Mouse (Mus musculus): Measurements from ENCODE around the gene Mboat7. TPM values are rescaled to one million over a fixed set of nuclear protein-coding genes. Genes with fewer than 3 reads are reported as not detected.
A peak's percentile ranks its signal among the peaks of the same experiment; 100 is the strongest.

Mboat7 gene
- total RNA-seq, 2 experiments from 2014 or later = 121 to 124 TPM

GRCm38 (mm10) chr7:3644672-3645487 lies 48.4 kb downstream of the Mboat7 start, which contains the start of gene Cnot3:
Gene Cnot3, plus strand, starts transcription at chr7:3645268.
- peak; percentile 98 to 100 for DNase-seq (ENCODE audit: low spot score in 2 of 2)

DNA sequence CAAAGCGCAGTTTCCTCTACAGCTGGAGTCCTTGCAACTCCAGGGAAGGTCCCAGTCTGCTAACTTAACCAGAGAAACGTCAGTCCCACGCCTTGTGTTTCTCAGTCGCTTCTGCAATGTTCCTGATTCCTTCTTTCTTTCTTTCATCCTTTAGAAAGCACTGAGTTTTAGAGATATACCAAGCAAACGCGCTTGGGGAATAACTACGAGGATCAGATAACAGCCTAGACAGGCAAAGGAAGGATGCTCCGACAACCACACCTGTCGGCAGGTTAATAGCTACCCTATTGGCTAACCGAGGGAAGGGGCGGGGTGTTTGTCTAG lies 49.0 kb downstream of the Mboat7 start:
- no peak for DNase-seq (ENCODE audit: low spot score in 2 of 2)

- DNase-seq (ENCODE audit: low spot score in 2 of 2) = no peak
These were observed 49.5 kb downstream of the Mboat7 start for GRCm38 (mm10) chr7:3643843-3644242.

DNA sequence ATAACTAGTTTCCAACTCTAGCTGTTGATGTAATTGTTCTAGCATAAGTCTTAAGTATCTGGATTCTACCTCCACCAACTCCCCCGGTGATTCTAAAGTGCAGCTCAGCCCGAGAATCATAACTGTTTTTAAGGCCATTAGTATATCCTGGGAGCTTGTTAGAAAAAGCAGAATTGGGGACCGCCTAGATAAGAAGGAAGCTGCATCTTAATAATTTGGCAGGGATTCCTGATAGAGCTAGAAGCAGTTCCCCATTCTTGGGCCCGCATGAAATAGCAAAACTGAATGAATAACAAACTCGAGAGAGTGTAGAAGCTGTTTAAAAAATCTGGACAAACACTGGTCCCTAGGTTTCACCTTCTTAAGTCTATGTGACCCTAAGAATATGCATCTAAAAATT lies 49.9 kb downstream of the Mboat7 start:
- no peak for DNase-seq (ENCODE audit: low spot score in 2 of 2)

- DNase-seq (ENCODE audit: low spot score in 2 of 2) = no peak
These were observed 62.9 kb downstream of the Mboat7 start for GRCm38 (mm10) chr7:3630478-3630815.

GRCm38 (mm10) chr7:3629543-3630477 lies 63.5 kb downstream of the Mboat7 start, which contains the start of the genes Tfpt and Prpf31:
Gene Tfpt, minus strand, starts transcription at chr7:3629929.
Gene Prpf31, plus strand, starts transcription at chr7:3629985.
- peak; percentile 96 to 97 for DNase-seq (ENCODE audit: low spot score in 2 of 2)

DNA sequence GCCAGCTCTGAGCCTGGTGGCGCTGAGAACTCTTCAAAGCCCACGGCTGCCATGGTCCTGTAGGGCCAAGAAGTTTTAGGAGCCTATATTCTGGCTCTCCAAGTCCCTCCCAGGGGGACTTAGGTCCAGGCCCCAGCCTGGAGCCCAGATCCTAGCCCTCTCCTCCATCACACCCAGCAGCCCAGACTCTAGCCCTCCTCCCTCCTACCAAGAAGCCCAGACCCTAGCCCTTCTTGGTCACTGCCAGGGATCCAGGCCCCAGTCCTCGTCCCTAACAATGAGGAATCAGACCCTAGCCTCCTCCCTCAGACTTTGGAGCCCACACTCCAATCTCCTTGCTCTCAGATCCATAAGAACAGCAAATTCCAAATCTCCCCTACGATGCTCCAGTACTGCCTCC lies 64.3 kb downstream of the Mboat7 start:
- no peak for DNase-seq (ENCODE audit: low spot score in 2 of 2)

Small RNAs within 50 kb of the gene (microRNA-seq; reads per million reads assigned to microRNA genes)
- 4.8 to 7.7 reads per million in 2 experiments for gene Mir3572

Other genes starting within 250 kb of the Mboat7 start
- not detected for gene Tarm1, start 190.9 kb downstream of the Mboat7 start, total RNA-seq (2021)
- gene Oscar, start 77.4 kb downstream of the Mboat7 start, total RNA-seq (2021) = 1 to 10 TPM in 1 of 2 experiments, under 1 TPM in 1; 0.65 to 1.3 TPM
- 100 to 1,000 TPM; 634 to 664 TPM for gene Ndufa3, start 76.2 kb downstream of the Mboat7 start, total RNA-seq (2021)
- 10 to 100 TPM; 37.0 to 41.1 TPM for gene Tfpt, start 63.6 kb downstream of the Mboat7 start, total RNA-seq (2021)
- gene Prpf31, start 63.5 kb downstream of the Mboat7 start, total RNA-seq (2021) = 10 to 100 TPM; 52.5 to 55.9 TPM
- gene Cnot3, start 48.3 kb downstream of the Mboat7 start, total RNA-seq (2021) = 10 to 100 TPM; 53.6 to 61.3 TPM
- 1 to 10 TPM; 5.5 to 6.2 TPM for gene Leng1, start 27.7 kb downstream of the Mboat7 start, total RNA-seq (2021)
- gene Tmc4, start 16.0 kb downstream of the Mboat7 start, total RNA-seq (2021) = 1 to 10 TPM; 3.2 to 3.5 TPM
- gene Tsen34, start 660 bp downstream of the Mboat7 start, total RNA-seq (2021) = 10 to 100 TPM; 70.0 to 74.8 TPM
- gene Rps9, start 10.5 kb upstream of the Mboat7 start, total RNA-seq (2021) = 100 to 1,000 TPM; 432 to 494 TPM
- under 1 TPM; 0.12 to 0.32 TPM for gene Pirb, start 26.9 kb upstream of the Mboat7 start, total RNA-seq (2021)
- not detected for gene Gm15448, start 132.2 kb upstream of the Mboat7 start, total RNA-seq (2021)
- not detected for gene Pira2, start 151.5 kb upstream of the Mboat7 start, total RNA-seq (2021)
- not detected for gene Gm14548, start 204.6 kb upstream of the Mboat7 start, total RNA-seq (2021)
- gene Lilra6, start 222.0 kb upstream of the Mboat7 start, total RNA-seq (2021) = not detected

Measured in layer of hippocampus, postnatal 14 days (tissue).